18 mouse cellular contexts compared by ENCODE assay signal in genomic region chr12:17696395-17696794, GRCm38 (mm10).
"Had no signal": no experiment of that assay in that cellular context is flagged by ENCODE, and none has a peak within 500 bp of the region (broad histone marks: within the 10 kb centered on the region; RNA-seq: fewer than 3 reads in every experiment).

No protein-coding gene starts in this region.

- H3K9ac ChIP-seq: lung, embryonic 14.5 days; midbrain, embryonic 13.5 days; midbrain, embryonic 15.5 days; neural tube, embryonic 13.5 days; neural tube, embryonic 15.5 days had no signal

- ATAC-seq: midbrain, embryonic 13.5 days; midbrain, embryonic 15.5 days had no signal

- DNase-seq: lung, adult 18-20 months; lung, embryonic 14.5 days; lung, postnatal 10 days; lung, postnatal 4 days; retina, postnatal 1 day; right cerebral cortex, adult 18-20 months; right cerebral cortex, postnatal 25 days; right cerebral cortex, postnatal 4 days; spleen, adult 18-20 months; thymus, adult 18-20 months; thymus, postnatal 14 days; thymus, postnatal 36 days had no signal

- H3K36me3 ChIP-seq: midbrain, embryonic 10.5 days; midbrain, embryonic 13.5 days; midbrain, embryonic 15.5 days; neural tube, embryonic 13.5 days; neural tube, embryonic 15.5 days had no signal

- H3K4me2 ChIP-seq: lung, embryonic 14.5 days; midbrain, embryonic 13.5 days; midbrain, embryonic 15.5 days; neural tube, embryonic 13.5 days; neural tube, embryonic 15.5 days had no signal

- H3K27me3 ChIP-seq: midbrain, embryonic 15.5 days had no signal

- H3K4me3 ChIP-seq: midbrain, embryonic 10.5 days; midbrain, embryonic 13.5 days; midbrain, embryonic 15.5 days; myocyte; neural tube, embryonic 13.5 days; neural tube, embryonic 15.5 days had no signal

- H3K9me3 ChIP-seq: midbrain, embryonic 10.5 days; midbrain, embryonic 13.5 days; midbrain, embryonic 15.5 days; neural tube, embryonic 13.5 days; neural tube, embryonic 15.5 days had no signal

- H3K27ac ChIP-seq: midbrain, embryonic 10.5 days; midbrain, embryonic 13.5 days; midbrain, embryonic 15.5 days; neural tube, embryonic 13.5 days; neural tube, embryonic 15.5 days had no signal
